Comparison of ENCODE assay signal across 7 mouse cellular contexts in genomic region chr9:118928656-118929055, GRCm38 (mm10). TPM values are rescaled to one million over a fixed set of nuclear protein-coding genes. Genes with fewer than 3 reads are reported as not detected.
DNase-seq lines count a peak whose midpoint lies in the region; ATAC-seq and TF ChIP-seq lines count a peak whose summit lies in the region.

No protein-coding gene starts in this region.

- WGBS in lung, adult 2 months: 40% methylated on average over 7 of the region's 7 CpGs
- 39% methylated on average over 7 of the region's 7 CpGs for WGBS in intestine, embryonic 15.5 days
- WGBS in limb, embryonic 15.5 days: 34% methylated on average over 7 of the region's 7 CpGs
- WGBS in stomach, embryonic 14.5 days: 40% methylated on average over 7 of the region's 7 CpGs

- TF ChIP-seq CTCF in lung, adult 2 months (IDR thresholded peaks at IDR 0.05; ENCODE audit: insufficient read depth, low read length): no peak

- peak overlapping the region; percentile 38 for H3K4me3 ChIP-seq in lung, adult 2 months (replicated peaks; ENCODE audit: extremely low read depth, low read depth, low read length)
- peak overlapping the region; percentile 85 for H3K4me3 ChIP-seq in intestine, embryonic 15.5 days (replicated peaks)
- peak overlapping the region; percentile 84 for H3K4me3 ChIP-seq in limb, embryonic 15.5 days
- peak overlapping the region; percentile 78; the same call in 1 of the 2 replicates for H3K4me3 ChIP-seq in stomach, embryonic 14.5 days (ENCODE audit: low read depth, low read length)

- H3K27me3 ChIP-seq in intestine, embryonic 15.5 days (replicated peaks): no peaks in the 10 kb centered on the region
- no peaks in the 10 kb centered on the region for H3K27me3 ChIP-seq in limb, embryonic 15.5 days
- no peaks in the 10 kb centered on the region for H3K27me3 ChIP-seq in stomach, embryonic 14.5 days (ENCODE audit: control insufficient read depth, insufficient read depth, low read length)

- peak; percentile 24 for ATAC-seq in intestine, embryonic 15.5 days
- no peak for ATAC-seq in limb, embryonic 15.5 days (ENCODE audit: insufficient number of reproducible peaks, low FRiP score, low TSS enrichment, low read depth)
- ATAC-seq in stomach, embryonic 14.5 days (ENCODE audit: insufficient number of reproducible peaks, insufficient read depth, low FRiP score, low read depth): no peak
- ATAC-seq in inflammation-experienced regulatory T-cells, adult 6 months: no peak

- no peak for DNase-seq in lung, adult 2 months
- DNase-seq in lung, postnatal 25 days (ENCODE audit: low spot score): no peak
- DNase-seq in adrenal gland, postnatal 14 days: no peak

- H3K9me3 ChIP-seq in intestine, embryonic 15.5 days: no peaks in the 10 kb centered on the region
- H3K9me3 ChIP-seq in limb, embryonic 15.5 days: no peaks in the 10 kb centered on the region
- no peaks in the 10 kb centered on the region for H3K9me3 ChIP-seq in stomach, embryonic 14.5 days (ENCODE audit: control insufficient read depth, low read depth, low read length)

- peak overlapping the region; percentile 99 for H3K4me2 ChIP-seq in intestine, embryonic 15.5 days (replicated peaks)
- peak overlapping the region; percentile 97; the same call in 1 of the 2 replicates for H3K4me2 ChIP-seq in limb, embryonic 15.5 days
- H3K4me2 ChIP-seq in stomach, embryonic 14.5 days (replicated peaks; ENCODE audit: low read depth, low read length): peak overlapping the region; percentile 98

- H3K9ac ChIP-seq in intestine, embryonic 15.5 days: peak overlapping the region; percentile 89
- H3K9ac ChIP-seq in limb, embryonic 15.5 days: no peak overlapping the region
- no peak overlapping the region; the same call in 1 of the 2 replicates for H3K9ac ChIP-seq in stomach, embryonic 14.5 days (replicated peaks; ENCODE audit: low read depth, low read length)

- peak; percentile 57; the same call in 1 of the 2 replicates for TF ChIP-seq POLR2A in lung, adult 2 months (IDR thresholded peaks at IDR 0.05; ENCODE audit: borderline replicate concordance, extremely low read depth, low read depth, low read length)

- peak overlapping the region; percentile 89 for H3K27ac ChIP-seq in intestine, embryonic 15.5 days
- H3K27ac ChIP-seq in limb, embryonic 15.5 days: no peak overlapping the region
- H3K27ac ChIP-seq in stomach, embryonic 14.5 days (ENCODE audit: low read length): peak overlapping the region; percentile 81; the same call in 1 of the 2 replicates

- peaks cover 3% of the 10 kb centered on the region; the same call in 1 of the 2 replicates for H3K4me1 ChIP-seq in lung, adult 2 months (ENCODE audit: control insufficient read depth, insufficient read depth, low read length)
- peaks cover 26% of the 10 kb centered on the region for H3K4me1 ChIP-seq in intestine, embryonic 15.5 days (replicated peaks)
- peaks cover 45% of the 10 kb centered on the region for H3K4me1 ChIP-seq in limb, embryonic 15.5 days
- peaks cover 23% of the 10 kb centered on the region for H3K4me1 ChIP-seq in stomach, embryonic 14.5 days (ENCODE audit: control insufficient read depth, insufficient read depth, low read length)

- 0 out of 2 replicates have a peak, but pooled peaks cover 4% of the 10 kb centered on the region for H3K36me3 ChIP-seq in intestine, embryonic 15.5 days
- H3K36me3 ChIP-seq in limb, embryonic 15.5 days: no peaks in the 10 kb centered on the region
- no peaks in the 10 kb centered on the region for H3K36me3 ChIP-seq in stomach, embryonic 14.5 days (ENCODE audit: control insufficient read depth, insufficient read depth, low read length)

RNA-seq across cellular contexts. Expression of gene Ctdspl, which starts 2.4 kb away (rescaled TPM):
- 70.4 and 83.4 TPM in 2 replicates for polyA plus RNA-seq in lung, adult 2 months (2012; rRNA removed)
- 16.9 and 18.4 TPM in 2 replicates for polyA plus RNA-seq in intestine, embryonic 15.5 days (2015; fragmentation: Nextera tagmentation; extraction: Ambion mirVana)
- 17.0 and 19.2 TPM in 2 replicates for polyA plus RNA-seq in limb, embryonic 15.5 days (2015; fragmentation: Nextera tagmentation; extraction: Ambion mirVana)
- 26.6 and 26.7 TPM in 2 replicates for polyA plus RNA-seq in stomach, embryonic 14.5 days (2014; fragmentation: Nextera tagmentation; extraction: Ambion mirVana)
- 1 to 10 TPM; 1.0 to 1.3 (median 1.3) TPM for polyA plus RNA-seq in inflammation-experienced regulatory T-cells, adult 6 months (2017; shearing (Covaris generic))
- 28.6 and 32.0 TPM in 2 replicates for total RNA-seq in adrenal gland, postnatal 14 days (2021)
